Mouse (Mus musculus): ENCODE data around the gene Ttll8.

GRCm38 (mm10) chr15:88942783-88943182, 11.4 kb downstream of the Ttll8 start:
- TF ChIP-seq CTCF (IDR thresholded peaks at IDR 0.05; ENCODE audit: borderline replicate concordance, insufficient read depth, low read depth, low read length) = no peak
- no peak for TF ChIP-seq POLR2A (IDR thresholded peaks at IDR 0.05; ENCODE audit: borderline replicate concordance, insufficient read depth, low read length)

Data from cerebellum, adult 2 months (tissue).